Mouse (Mus musculus): ENCODE results near the gene Brap.
"Not testable (repeated sequence)": the region's sequence is repeated elsewhere in the genome, so short reads cannot be mapped to it uniquely, and the experiment has no call there.

The Brap gene

DNA sequence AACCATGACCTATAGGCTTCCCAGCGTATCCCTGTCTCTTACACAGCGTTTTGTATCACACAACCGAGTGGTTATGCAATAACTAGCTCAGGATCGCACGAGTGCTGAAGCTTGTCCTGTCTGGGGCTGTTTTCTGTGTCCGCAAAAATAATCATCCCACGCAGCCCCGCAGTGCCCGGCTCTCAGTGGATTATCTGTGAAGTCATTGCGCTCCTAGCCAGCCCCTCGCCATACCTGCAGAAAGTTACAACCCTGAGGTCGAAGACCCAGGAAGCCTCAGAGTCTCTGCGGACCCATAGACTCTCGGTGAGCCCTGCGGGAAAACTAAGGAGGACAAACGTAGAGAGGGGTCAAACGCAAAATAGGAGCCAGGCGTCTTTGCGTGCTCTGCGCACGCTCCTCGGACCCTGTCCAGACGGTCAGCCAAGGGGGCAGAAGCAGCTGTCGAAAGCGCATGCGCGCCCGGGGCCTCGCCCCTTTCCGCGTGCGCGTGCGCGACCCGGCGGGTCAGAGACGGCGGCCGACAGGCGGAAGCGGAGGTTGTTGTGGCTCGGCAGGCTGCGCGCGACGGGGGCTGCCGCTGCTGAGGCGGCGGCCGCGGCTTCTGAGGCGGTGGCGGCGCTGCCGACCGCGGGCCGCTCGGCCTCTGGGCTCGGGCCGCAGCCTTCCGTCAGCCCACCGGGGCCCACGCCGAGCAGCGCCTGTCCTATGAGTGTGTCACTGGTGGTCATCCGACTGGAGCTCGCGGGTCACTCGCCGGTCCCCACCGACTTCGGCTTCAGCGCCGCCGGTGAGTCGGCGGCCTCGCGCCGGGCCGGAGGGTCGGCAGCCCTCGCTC is at the start of gene Brap, which contains the start of gene Acad10:
TSS of gene Brap (plus strand) at position 505 of the 838 bp plus-strand sequence.
TSS of gene Acad10 (minus strand) at position 456 of the 838 bp plus-strand sequence.
- peak; percentile 96 for DNase-seq (ENCODE audit: low spot score)

- no peak for DNase-seq (ENCODE audit: low spot score)
These were observed 48.3 kb upstream of the Brap start for GRCm38 (mm10) chr5:121612036-121612435.

DNA sequence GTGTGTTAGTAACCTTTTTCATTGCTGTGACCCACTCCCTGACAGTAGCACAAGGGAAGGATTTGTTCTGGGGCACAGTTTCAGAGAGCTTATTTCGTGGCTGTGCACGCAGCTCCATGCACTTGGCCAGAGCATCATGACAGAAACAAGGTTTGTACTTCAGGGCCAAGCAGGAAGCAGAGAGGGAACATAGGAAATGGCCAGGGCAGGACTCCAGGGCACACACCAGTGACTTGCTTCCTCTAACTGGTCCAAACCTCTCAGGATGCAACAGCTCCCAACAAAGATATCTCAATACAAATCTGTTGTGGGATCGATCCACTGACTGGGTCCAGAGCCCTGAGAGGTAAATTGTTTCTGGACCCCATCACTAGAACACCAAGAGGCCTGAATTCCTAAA is 45.4 kb upstream of the Brap start:
- not testable (repeated sequence) for DNase-seq (ENCODE audit: low spot score)

DNA sequence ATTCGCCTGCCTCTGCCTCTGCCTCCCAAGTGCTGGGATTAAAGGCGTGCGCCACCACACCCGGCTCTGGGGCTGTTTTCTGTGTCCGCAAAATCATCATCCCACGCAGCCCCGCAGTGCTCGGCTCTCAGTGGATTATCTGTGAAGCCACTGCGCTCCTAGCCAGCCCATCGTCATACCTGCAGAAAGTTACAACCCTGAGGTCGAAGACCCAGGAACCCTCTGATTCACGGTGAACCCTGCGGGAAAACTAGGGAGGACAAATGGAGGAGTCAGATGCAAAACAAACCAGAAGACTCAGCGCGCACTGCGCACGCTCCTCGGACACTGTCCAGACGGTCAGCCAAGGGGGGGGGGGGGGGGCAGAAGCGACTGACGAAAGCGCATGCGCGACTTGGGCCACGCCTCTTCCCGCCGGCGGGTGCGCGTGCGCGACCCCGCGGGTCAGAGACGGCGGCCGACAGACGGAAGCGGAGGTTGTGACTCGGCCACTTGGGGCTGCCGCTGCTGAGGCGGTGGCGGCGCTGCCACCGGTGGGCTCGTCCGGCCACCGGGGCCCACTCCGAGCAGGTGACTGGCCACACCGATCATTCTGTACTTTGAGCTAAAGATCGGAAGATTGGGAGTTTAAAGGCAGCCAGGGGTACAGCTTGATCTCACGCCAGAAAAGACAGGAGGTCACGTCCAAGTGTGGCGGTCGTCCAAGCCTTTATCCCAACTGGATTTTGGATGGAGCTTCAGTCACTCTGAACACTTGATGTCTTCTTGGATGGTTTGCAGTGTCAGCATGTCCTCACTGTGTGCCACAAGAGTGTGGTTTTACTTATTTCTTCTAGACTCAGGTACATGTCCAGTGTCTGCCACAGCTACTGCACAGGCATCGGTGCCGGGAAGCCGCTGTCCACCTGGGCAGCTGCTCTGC is 41.5 kb upstream of the Brap start, which contains the start of gene Acad12:
TSS of gene Acad12 (minus strand) at position 347 of the 922 bp plus-strand sequence.
- peak; percentile 95 for DNase-seq (ENCODE audit: low spot score)

GRCm38 (mm10) chr5:121621102-121621501 is 39.3 kb upstream of the Brap start:
- no peak for DNase-seq (ENCODE audit: low spot score)

GRCm38 (mm10) chr5:121623241-121623640 is 37.1 kb upstream of the Brap start:
- DNase-seq (ENCODE audit: low spot score) = no peak

DNA sequence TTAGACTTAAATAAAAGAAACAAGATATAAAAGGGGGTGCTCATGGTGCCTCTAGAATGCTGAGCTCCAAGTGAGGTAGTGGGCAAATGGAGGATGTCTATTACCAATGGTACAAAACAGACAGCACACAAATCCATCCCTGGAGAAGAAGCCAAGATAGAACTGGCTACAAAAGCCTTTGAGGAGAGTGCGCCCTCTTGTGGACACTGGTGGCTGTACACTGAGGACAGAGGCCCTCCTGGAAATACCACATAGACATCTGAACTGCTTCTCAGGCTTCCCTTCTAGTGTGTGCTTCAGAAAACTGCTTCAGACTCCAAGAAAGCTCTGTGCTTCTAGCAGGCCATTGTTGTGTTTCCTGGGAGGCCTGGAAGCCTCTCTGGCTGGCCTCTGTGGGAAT is 32.5 kb upstream of the Brap start:
- DNase-seq (ENCODE audit: low spot score) = peak; percentile 85

DNA sequence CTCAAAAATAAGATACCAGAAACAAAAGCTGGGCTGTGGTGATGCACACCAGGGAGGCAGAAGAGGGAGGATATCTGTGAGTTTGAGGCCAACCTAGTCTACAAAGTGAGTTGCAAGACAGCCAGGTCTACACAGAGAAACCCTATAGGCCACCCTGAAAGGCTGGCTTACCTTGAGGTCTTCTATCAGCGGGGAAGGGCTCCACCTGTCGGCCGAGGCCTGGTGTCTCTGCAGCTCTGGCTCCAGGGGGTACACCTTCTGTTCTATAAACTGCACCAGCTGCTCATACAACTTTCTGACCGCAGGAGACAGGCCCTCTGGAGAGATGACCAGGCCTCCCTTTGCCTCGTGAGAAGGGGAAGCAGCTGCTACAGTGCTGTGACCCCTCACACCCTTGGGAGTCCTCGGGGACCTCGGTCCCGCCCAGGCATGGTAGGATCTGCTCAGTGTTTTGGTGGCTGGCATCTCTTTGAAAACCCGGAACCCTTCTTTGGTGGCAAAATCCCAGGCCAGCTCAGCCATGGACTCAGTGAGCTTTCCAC is 29.2 kb upstream of the Brap start:
- DNase-seq (ENCODE audit: low spot score) = not testable (repeated sequence)

DNA sequence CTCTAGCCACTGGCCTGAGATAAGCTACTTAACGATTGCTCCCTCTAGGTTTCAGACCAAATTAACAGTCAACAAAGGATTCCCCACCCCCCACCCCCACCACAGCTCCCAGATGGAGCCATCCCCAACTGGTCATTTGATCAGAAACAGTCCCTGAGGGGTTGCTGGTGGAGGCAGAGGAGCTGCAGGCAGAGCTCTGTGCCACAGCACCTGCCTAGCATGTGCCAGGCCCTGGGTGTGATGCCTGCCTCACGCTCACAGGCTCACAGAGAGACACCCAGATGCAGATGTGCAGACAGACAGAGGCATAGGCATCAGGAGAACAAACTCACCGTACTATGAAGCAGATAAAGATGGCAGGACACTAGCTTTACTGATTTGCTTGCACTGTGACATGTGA is 27.6 kb upstream of the Brap start:
- DNase-seq (ENCODE audit: low spot score) = no peak

- no peak for DNase-seq (ENCODE audit: low spot score)
These were observed 25.7 kb upstream of the Brap start for GRCm38 (mm10) chr5:121634668-121635067.

- DNase-seq (ENCODE audit: low spot score) = no peak
These were observed 23.1 kb upstream of the Brap start for GRCm38 (mm10) chr5:121637296-121637695.

- no peak for DNase-seq (ENCODE audit: low spot score)
These were observed 20.8 kb upstream of the Brap start for GRCm38 (mm10) chr5:121639601-121640000.

- no peak for DNase-seq (ENCODE audit: low spot score)
These were observed 11.2 kb upstream of the Brap start for GRCm38 (mm10) chr5:121649134-121649533.

GRCm38 (mm10) chr5:121654526-121654925 is 5.8 kb upstream of the Brap start:
- no peak for DNase-seq (ENCODE audit: low spot score)

DNA sequence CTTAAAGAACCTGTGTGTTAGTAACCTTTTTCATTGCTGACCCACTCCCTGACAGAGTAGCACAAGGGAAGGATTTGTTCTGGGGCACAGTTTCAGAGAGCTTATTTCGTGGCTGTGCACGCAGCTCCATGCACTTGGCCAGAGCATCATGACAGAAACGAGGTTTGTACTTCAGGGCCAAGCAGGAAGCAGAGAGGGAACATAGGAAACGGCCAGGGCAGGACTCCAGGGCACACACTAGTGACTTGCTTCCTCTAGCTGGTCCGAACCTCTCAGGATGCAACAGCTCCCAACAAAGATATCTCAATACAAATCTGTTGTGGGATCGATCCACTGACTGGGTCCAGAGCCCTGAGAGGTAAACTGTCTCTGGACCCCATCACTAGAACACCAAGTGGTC is 3.5 kb upstream of the Brap start:
- not testable (repeated sequence) for DNase-seq (ENCODE audit: low spot score)

DNA sequence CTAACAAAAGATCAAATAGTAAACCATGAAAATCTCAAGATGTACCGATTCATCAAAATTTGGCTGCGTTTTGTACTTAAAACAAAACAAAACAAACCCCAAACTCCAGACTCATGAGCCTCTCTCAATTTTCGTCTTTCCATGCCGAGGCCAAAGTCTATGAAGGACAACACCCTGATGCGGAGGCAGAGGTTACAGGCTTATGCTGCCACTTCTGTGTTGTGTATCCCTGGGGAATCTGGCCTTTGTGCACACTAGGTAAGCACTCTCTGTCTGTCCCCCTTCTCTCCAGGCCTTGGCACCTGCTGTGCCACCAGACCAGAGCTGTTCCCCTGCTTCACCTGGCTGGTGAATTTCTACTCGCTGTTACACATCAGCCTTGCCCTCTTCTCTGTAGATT is 2.7 kb upstream of the Brap start:
- not testable (repeated sequence) for DNase-seq (ENCODE audit: low spot score)

DNA sequence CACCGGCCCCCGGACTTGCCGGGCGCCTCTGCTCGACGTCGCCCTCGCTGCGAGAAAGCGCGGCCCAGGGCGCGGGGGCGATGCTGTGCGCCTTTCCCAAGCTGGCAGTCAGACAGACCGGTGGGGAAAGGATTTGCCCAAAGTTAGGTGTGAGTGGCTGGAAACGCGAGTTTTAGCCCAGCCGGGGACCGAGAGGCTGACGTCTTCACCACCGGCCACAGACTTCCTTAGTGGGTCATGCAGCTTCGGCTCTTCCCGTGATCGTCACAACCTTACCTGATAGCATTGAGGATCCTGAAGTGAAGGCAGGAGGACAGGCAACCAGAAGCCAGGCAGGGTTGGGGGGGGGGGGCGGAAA is 513 bp downstream of the Brap start:
- DNase-seq (ENCODE audit: low spot score) = no peak

- no peak for DNase-seq (ENCODE audit: low spot score)
These were observed 1.1 kb downstream of the Brap start for GRCm38 (mm10) chr5:121661494-121661893.

GRCm38 (mm10) chr5:121663456-121663855 is 3.1 kb downstream of the Brap start:
- no peak for DNase-seq (ENCODE audit: low spot score)

DNA sequence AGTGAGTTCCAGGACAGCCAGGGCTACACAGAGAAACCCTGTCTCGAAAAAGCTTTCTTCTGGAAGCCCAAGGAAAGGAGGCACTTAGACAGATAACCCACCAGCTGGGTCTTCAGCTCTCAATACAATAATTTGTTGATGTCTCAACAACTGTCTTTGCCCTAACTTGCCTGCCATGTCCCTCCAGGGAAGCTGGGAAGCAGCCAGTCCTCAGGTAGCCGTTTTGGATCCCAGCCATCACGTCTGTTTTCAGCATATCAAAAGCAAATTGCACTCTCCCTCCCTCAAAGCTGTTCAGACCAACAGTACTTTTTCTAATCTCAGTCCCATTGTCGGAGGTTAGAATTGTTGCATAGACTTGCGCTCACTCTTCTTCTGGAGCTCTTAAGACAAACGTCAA is 3.7 kb downstream of the Brap start:
- DNase-seq (ENCODE audit: low spot score) = no peak

- DNase-seq (ENCODE audit: low spot score) = no peak
These were observed 4.6 kb downstream of the Brap start for GRCm38 (mm10) chr5:121664971-121665370.

GRCm38 (mm10) chr5:121667067-121667466 is 6.7 kb downstream of the Brap start:
- no peak for DNase-seq (ENCODE audit: low spot score)

All from embryo, embryonic 10.5 days (tissue).